Mouse (Mus musculus): ENCODE results near the gene Psmb5. TPM values are rescaled to one million over a fixed set of nuclear protein-coding genes. Genes with fewer than 3 reads are reported as not detected.
"Not testable (repeated sequence)": the region's sequence is repeated elsewhere in the genome, so short reads cannot be mapped to it uniquely, and the experiment has no call there.

The Psmb5 gene
- total RNA-seq, 2 experiments from 2014 or later = 347 to 407 TPM

GRCm38 (mm10) chr14:54631240-54631599 is 13.4 kb upstream of the Psmb5 start:
- no peak for DNase-seq

- no peak for DNase-seq
Observed at GRCm38 (mm10) chr14:54630583-54631239, 12.9 kb upstream of the Psmb5 start.

GRCm38 (mm10) chr14:54629797-54630196 is 12.0 kb upstream of the Psmb5 start:
- no peak for DNase-seq

- DNase-seq = no peak
Observed at GRCm38 (mm10) chr14:54628103-54628502, 10.3 kb upstream of the Psmb5 start.

- no peak for DNase-seq
Observed at GRCm38 (mm10) chr14:54624976-54625375, 7.2 kb upstream of the Psmb5 start.

- DNase-seq = no peak
Observed at GRCm38 (mm10) chr14:54623334-54623733, 5.5 kb upstream of the Psmb5 start.

- no peak for DNase-seq
Observed at GRCm38 (mm10) chr14:54621133-54621532, 3.3 kb upstream of the Psmb5 start, which contains the start of gene Psmb11. Gene Psmb11 (plus strand): TSS chr14:54621433.

GRCm38 (mm10) chr14:54617152-54617896 is 498 bp downstream of the Psmb5 start:
- DNase-seq = peak in 1 of 2 experiments; percentile 37

- no peak for DNase-seq
Observed at GRCm38 (mm10) chr14:54616226-54616825, 1.5 kb downstream of the Psmb5 start.

- DNase-seq = not testable (repeated sequence)
Observed at GRCm38 (mm10) chr14:54614130-54614529, 3.7 kb downstream of the Psmb5 start.

- DNase-seq = no peak
Observed at GRCm38 (mm10) chr14:54610648-54611047, 7.2 kb downstream of the Psmb5 start.

- peak in 1 of 2 experiments; percentile 62 for DNase-seq
Observed at GRCm38 (mm10) chr14:54609962-54610361, 7.9 kb downstream of the Psmb5 start.

GRCm38 (mm10) chr14:54609245-54609644 is 8.6 kb downstream of the Psmb5 start:
- no peak for DNase-seq

- DNase-seq = no peak
Observed at GRCm38 (mm10) chr14:54607226-54607625, 10.6 kb downstream of the Psmb5 start.

- DNase-seq = peak; percentile 88 to 96
Observed at GRCm38 (mm10) chr14:54605752-54606321, 12.0 kb downstream of the Psmb5 start, which contains the start of gene 4931414P19Rik. Gene 4931414P19Rik (minus strand): TSS chr14:54605993.

GRCm38 (mm10) chr14:54603686-54604085 is 14.1 kb downstream of the Psmb5 start:
- DNase-seq = no peak

GRCm38 (mm10) chr14:54603038-54603654 is 14.7 kb downstream of the Psmb5 start:
- DNase-seq = peak; percentile 97 to 98

GRCm38 (mm10) chr14:54602613-54603012 is 15.2 kb downstream of the Psmb5 start:
- DNase-seq = no peak

- DNase-seq = no peak
Observed at GRCm38 (mm10) chr14:54601601-54602000, 16.2 kb downstream of the Psmb5 start.

GRCm38 (mm10) chr14:54597084-54597483 is 20.7 kb downstream of the Psmb5 start:
- no peak for DNase-seq

- no peak for DNase-seq
Observed at GRCm38 (mm10) chr14:54594631-54595414, 23.0 kb downstream of the Psmb5 start.

Data from adrenal gland, postnatal 36 days (tissue).